Mouse (Mus musculus) midbrain, embryonic 15.5 days (tissue): ENCODE measurements at regions not wholly inside any gene's neighbourhood (a gene's known extent, or its start where the extent isn't known, plus 50 kb on each side); places are given as distances from the start of the nearest gene placed in this dataset.

ENCODE experiments used
- ATAC-seq: fragments of 200-750 bp; cut with Nextera tagmentation; replicated peaks from 2 replicates; pipeline ENCODE4 v1.8.0; 2017; ENCODE audit warnings: moderate TSS enrichment
- H3K27ac ChIP-seq: fragments of 300-500 bp; sonication (generic); 2 replicates; pipeline ENCODE4 v1.5.1; 2015; ENCODE audit warnings: mild to moderate bottlenecking, inconsistent platforms
- H3K27me3 ChIP-seq: fragments of 300-500 bp; sonication (generic); replicated peaks from 2 replicates; pipeline ENCODE4 v1.6.1; 2015; ENCODE audit warnings: inconsistent platforms
- H3K36me3 ChIP-seq: fragments of 300-500 bp; sonication (generic); replicated peaks from 2 replicates; pipeline ENCODE4 v1.6.1; 2015; ENCODE audit warnings: inconsistent platforms
- H3K4me1 ChIP-seq: fragments of 300-500 bp; sonication (generic); 2 replicates; pipeline ENCODE4 v1.6.1; 2015; ENCODE audit warnings: inconsistent platforms
- H3K4me2 ChIP-seq: fragments of 300-500 bp; sonication (generic); 2 replicates; pipeline ENCODE4 v1.6.1; 2015; ENCODE audit warnings: inconsistent platforms, mild to moderate bottlenecking, moderate library complexity
- H3K4me3 ChIP-seq: fragments of 300-500 bp; sonication (generic); 2 replicates; pipeline ENCODE4 v1.5.1; 2015; ENCODE audit warnings: mild to moderate bottlenecking, inconsistent platforms
- H3K9ac ChIP-seq: fragments of 300-500 bp; sonication (generic); 2 replicates; pipeline ENCODE4 v1.6.1; 2015; ENCODE audit warnings: mild to moderate bottlenecking, inconsistent platforms
- H3K9me3 ChIP-seq: fragments of 300-500 bp; sonication (generic); 2 replicates; pipeline ENCODE4 v1.6.1; 2016; ENCODE audit warnings: inconsistent platforms
- WGBS: fragments of 180-500 bp; shearing (Covaris S2); methylation state at CpG from one replicate; pipeline ENCODE4 v1.1.7; 2015; ENCODE audit warnings: mixed read lengths; 5-methylcytosine and 5-hydroxymethylcytosine counted together

GRCm38 (mm10) chr2:19049877-19050731 is 52.0 kb downstream of the 4930426L09Rik start:
- Histone ChIP-seq H3K4me3 (no peak overlapping the region), H3K27me3 (no peaks in the 10 kb centered on the region), H3K36me3 (no peaks in the 10 kb centered on the region), H3K9ac (no peak overlapping the region), H3K4me2 (no peak overlapping the region), H3K9me3 (no peaks in the 10 kb centered on the region), H3K27ac (no peak overlapping the region), H3K4me1 (no peaks in the 10 kb centered on the region)
- 82% methylated on average over 18 of the region's 18 CpGs for WGBS
- ATAC-seq: no peak

DNA sequence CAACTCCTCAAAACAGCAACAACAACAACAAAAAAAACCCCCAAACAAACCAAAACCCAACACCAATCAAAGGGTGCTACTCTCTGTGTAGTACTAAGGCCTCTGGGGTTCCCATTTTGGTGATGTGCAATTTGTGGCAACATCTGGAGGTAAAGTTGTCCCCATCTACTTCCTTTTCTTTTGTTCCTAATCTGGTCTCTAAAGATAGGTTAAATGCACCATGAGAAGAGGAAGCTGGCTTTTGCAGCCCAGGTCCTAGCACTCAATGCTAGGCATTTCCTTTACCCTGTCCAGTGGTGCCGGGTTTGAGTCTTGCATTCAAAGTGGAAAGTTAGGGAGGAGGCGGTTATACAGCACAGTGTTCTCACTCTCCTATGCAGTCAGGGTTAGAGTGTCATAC is 57.4 kb downstream of the 4930426L09Rik start:
- no peak for ATAC-seq
- no peak overlapping the region for H3K27ac ChIP-seq
- H3K27me3 ChIP-seq: no peaks in the 10 kb centered on the region
- no peak overlapping the region for H3K4me3 ChIP-seq
- 85% methylated on average over 2 of the region's 2 CpGs for WGBS
- no peaks in the 10 kb centered on the region for H3K4me1 ChIP-seq
- no peak overlapping the region for H3K9ac ChIP-seq
- no peaks in the 10 kb centered on the region for H3K9me3 ChIP-seq
- no peak overlapping the region for H3K4me2 ChIP-seq
- H3K36me3 ChIP-seq: no peaks in the 10 kb centered on the region

DNA sequence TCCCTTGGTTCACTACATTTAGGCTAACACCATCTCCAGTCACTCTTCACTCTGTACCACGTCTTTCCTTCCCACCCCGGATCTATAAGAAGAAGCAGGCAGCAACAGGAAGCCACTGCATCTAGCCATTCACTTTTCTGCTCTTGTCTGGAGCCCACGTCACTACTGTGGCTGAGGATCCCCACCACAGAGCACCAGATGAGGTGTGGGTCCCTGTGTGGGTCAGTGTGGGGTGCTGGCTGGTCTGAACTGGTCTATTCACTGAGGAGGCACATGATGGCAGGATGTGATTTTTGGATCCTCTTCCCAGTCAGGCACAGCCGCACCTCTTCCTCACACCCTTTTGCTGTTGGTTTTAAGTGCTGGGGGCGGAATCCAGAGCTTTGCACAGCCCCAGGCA is 59.7 kb downstream of the 4930426L09Rik start:
- H3K36me3 ChIP-seq: no peaks in the 10 kb centered on the region

DNA sequence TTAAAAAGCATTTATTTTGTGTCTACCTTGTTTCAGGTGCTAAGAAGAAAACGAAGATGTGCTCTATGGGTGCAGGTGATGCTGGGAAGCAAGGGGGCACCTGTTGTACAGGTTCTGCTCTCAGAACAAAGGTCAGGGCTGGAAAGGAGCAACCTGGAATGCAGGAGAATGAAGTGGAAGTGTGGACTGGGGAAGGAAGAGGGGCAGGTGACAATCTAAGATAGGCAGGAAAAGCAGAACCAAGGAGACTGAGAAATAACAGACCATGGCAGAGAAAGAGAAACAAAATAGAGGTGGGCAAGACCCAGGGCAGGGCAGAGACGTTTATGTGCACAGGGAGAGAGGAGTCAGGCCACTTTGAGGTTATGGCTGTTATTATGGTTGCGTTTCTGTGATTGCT is 60.6 kb downstream of the 4930426L09Rik start:
- ATAC-seq: no peak
- Histone ChIP-seq H3K27ac (no peak overlapping the region), H3K27me3 (no peaks in the 10 kb centered on the region), H3K4me3 (no peak overlapping the region), H3K36me3 (no peaks in the 10 kb centered on the region), H3K9me3 (no peaks in the 10 kb centered on the region), H3K4me1 (no peaks in the 10 kb centered on the region), H3K4me2 (no peak overlapping the region), H3K9ac (no peak overlapping the region)
- 81% methylated on average over 3 of the region's 3 CpGs for WGBS

More for the DNA sequence above, 59.7 kb downstream of the 4930426L09Rik start:
- Histone ChIP-seq H3K9me3 (no peaks in the 10 kb centered on the region), H3K4me1 (no peaks in the 10 kb centered on the region), H3K27ac (no peak overlapping the region), H3K4me2 (no peak overlapping the region), H3K27me3 (no peaks in the 10 kb centered on the region), H3K4me3 (no peak overlapping the region), H3K9ac (no peak overlapping the region)
- WGBS: 84% methylated on average over 5 of the region's 5 CpGs
- ATAC-seq: no peak

GRCm38 (mm10) chr2:19059246-19059645 is 61.1 kb downstream of the 4930426L09Rik start:
- Histone ChIP-seq H3K9ac (no peak overlapping the region), H3K4me2 (no peak overlapping the region), H3K4me3 (no peak overlapping the region), H3K36me3 (no peaks in the 10 kb centered on the region), H3K27me3 (no peaks in the 10 kb centered on the region), H3K27ac (no peak overlapping the region), H3K4me1 (no peaks in the 10 kb centered on the region), H3K9me3 (no peaks in the 10 kb centered on the region)
- WGBS: 86% methylated on average over 5 of the region's 5 CpGs
- ATAC-seq: no peak

- no peaks in the 10 kb centered on the region for H3K27me3 ChIP-seq
- no peak for ATAC-seq
- no peaks in the 10 kb centered on the region for H3K36me3 ChIP-seq
- H3K27ac ChIP-seq: no peak overlapping the region
- no peak overlapping the region for H3K4me3 ChIP-seq
- H3K9me3 ChIP-seq: no peaks in the 10 kb centered on the region
- H3K9ac ChIP-seq: no peak overlapping the region
- WGBS: 84% methylated on average over 9 of the region's 9 CpGs
- H3K4me1 ChIP-seq: no peaks in the 10 kb centered on the region
- H3K4me2 ChIP-seq: no peak overlapping the region
Measured at GRCm38 (mm10) chr2:19060218-19060915, 62.2 kb downstream of the 4930426L09Rik start.

DNA sequence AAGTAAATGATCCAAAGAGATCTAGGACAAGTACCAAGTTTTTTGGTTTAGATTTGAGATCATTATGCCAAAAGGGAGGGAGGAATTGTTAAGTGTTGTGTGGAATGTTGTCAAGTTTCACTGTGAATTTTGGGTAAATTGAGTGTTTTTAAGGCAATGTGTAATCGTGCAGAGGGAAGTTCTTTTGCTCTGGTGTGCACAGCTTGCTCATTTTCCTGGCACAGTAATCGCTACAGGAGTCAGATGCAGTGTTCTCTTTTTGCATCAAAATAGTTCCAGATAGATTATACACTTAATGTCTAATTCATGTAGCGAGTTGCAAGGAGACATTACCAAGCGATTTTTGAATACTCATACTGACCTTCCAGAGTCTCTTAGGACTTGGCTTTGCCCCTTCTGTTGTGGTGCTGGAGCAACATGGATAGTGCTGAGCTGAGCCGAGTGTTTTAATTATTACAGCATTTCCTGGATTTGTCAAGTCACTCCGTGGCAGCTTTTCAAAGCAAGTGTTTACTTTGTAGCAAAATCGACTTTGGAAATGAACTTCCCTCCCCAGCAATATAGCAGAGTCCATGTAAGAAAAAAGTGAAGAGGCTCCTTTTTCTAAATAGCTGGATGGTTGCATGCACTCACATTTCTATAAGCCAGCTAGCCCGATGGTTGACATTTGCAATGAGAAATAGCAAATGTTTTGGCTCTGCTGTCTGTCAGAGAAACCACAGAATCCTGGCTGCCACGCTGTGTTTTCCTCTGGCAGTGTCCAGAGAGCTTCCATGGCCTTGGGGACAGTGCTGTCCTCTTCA is 66.6 kb downstream of the 4930426L09Rik start:
- H3K4me2 ChIP-seq: no peak overlapping the region
- ATAC-seq: no peak
- H3K4me1 ChIP-seq: no peaks in the 10 kb centered on the region
- no peak overlapping the region for H3K4me3 ChIP-seq
- no peaks in the 10 kb centered on the region for H3K36me3 ChIP-seq
- no peaks in the 10 kb centered on the region for H3K9me3 ChIP-seq
- H3K27ac ChIP-seq: no peak overlapping the region
- 66% methylated on average over 9 of the region's 9 CpGs for WGBS
- no peak overlapping the region for H3K9ac ChIP-seq
- H3K27me3 ChIP-seq: no peaks in the 10 kb centered on the region

- Histone ChIP-seq H3K4me2 (no peak overlapping the region), H3K9me3 (no peaks in the 10 kb centered on the region), H3K36me3 (no peaks in the 10 kb centered on the region), H3K27me3 (no peaks in the 10 kb centered on the region), H3K27ac (no peak overlapping the region), H3K4me1 (no peaks in the 10 kb centered on the region), H3K9ac (no peak overlapping the region), H3K4me3 (no peak overlapping the region)
- no peak for ATAC-seq
- 86% methylated on average over 1 of the region's 1 CpGs for WGBS
Measured at GRCm38 (mm10) chr2:19065511-19065910, 67.4 kb downstream of the 4930426L09Rik start.

DNA sequence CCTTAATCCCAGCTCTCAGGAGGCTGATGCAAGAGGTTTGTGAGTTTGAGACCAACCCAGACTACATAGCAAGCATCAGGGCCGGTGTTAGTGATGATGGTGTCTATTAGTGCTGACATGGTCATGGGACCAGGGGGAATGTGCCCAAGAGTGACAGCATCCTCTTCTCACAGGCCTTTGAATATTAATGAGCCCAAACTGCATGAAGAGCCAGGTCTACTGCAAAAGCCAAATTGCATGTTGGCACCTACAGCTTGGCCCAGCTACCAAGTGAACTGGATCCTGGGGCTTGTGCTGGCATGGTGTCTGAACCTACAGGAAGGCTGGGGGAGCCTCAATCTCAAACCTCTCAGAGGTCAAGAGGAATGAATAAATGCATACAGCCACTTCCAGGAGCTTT is 70.0 kb downstream of the 4930426L09Rik start:
- Histone ChIP-seq H3K9ac (no peak overlapping the region), H3K27ac (no peak overlapping the region), H3K4me3 (no peak overlapping the region), H3K27me3 (no peaks in the 10 kb centered on the region), H3K4me1 (no peaks in the 10 kb centered on the region), H3K4me2 (no peak overlapping the region), H3K9me3 (no peaks in the 10 kb centered on the region), H3K36me3 (no peaks in the 10 kb centered on the region)
- ATAC-seq: no peak
- WGBS: 90% methylated on average over 1 of the region's 1 CpGs

- Histone ChIP-seq H3K9ac (no peak overlapping the region), H3K4me1 (no peaks in the 10 kb centered on the region), H3K27me3 (no peaks in the 10 kb centered on the region), H3K27ac (no peak overlapping the region), H3K9me3 (no peaks in the 10 kb centered on the region), H3K4me3 (no peak overlapping the region), H3K4me2 (no peak overlapping the region), H3K36me3 (no peaks in the 10 kb centered on the region)
- ATAC-seq: no peak
- 85% methylated on average over 3 of the region's 3 CpGs for WGBS
Measured at GRCm38 (mm10) chr2:19083816-19084215, 85.7 kb downstream of the 4930426L09Rik start.

DNA sequence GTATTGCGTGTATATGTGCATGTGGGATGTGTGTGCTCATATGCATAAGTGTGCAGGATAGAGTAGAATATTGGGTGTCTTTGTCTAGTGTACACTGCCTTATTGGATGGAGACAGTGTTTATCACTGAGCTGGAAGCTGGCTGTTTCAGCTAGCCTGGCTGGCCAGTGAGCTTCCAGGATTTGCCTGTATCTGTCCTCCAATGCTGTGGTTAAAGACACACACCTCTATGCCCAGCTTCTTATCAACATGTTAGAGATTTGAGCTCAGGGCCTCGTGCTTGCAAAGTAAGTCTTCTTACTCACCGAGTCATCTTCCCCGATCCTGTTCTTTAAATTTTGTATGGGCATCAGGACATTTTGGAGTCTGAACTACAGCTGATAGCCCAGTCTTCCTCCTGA is 87.0 kb downstream of the 4930426L09Rik start:
- no peak overlapping the region for H3K27ac ChIP-seq
- WGBS: 92% methylated on average over 4 of the region's 4 CpGs
- H3K9me3 ChIP-seq: no peaks in the 10 kb centered on the region
- ATAC-seq: no peak
- no peak overlapping the region for H3K9ac ChIP-seq
- H3K36me3 ChIP-seq: no peaks in the 10 kb centered on the region
- H3K27me3 ChIP-seq: no peaks in the 10 kb centered on the region
- H3K4me3 ChIP-seq: no peak overlapping the region
- no peaks in the 10 kb centered on the region for H3K4me1 ChIP-seq
- no peak overlapping the region for H3K4me2 ChIP-seq

- H3K27ac ChIP-seq: no peak overlapping the region
- H3K4me2 ChIP-seq: no peak overlapping the region
- H3K36me3 ChIP-seq: no peaks in the 10 kb centered on the region
- no peaks in the 10 kb centered on the region for H3K4me1 ChIP-seq
- H3K9ac ChIP-seq: no peak overlapping the region
- WGBS: 73% methylated on average over 2 of the region's 2 CpGs
- H3K27me3 ChIP-seq: no peaks in the 10 kb centered on the region
- no peak overlapping the region for H3K4me3 ChIP-seq
- H3K9me3 ChIP-seq: no peaks in the 10 kb centered on the region
- ATAC-seq: no peak
Measured at GRCm38 (mm10) chr2:19086167-19086566, 88.0 kb downstream of the 4930426L09Rik start.
